Mouse (Mus musculus): ENCODE data around the gene Zwint. TPM values are rescaled to one million over a fixed set of nuclear protein-coding genes. Genes with fewer than 3 reads are reported as not detected.

Zwint gene
- total and polyA plus RNA-seq, 3 experiments: 41.2 to 53.2 (median 47.6) TPM

GRCm38 (mm10) chr10:72634125-72634524, 20.5 kb upstream of the Zwint start:
- no peak for DNase-seq
- WGBS: 12% methylated on average over 5 of the region's 5 CpGs

GRCm38 (mm10) chr10:72650867-72651266, 3.8 kb upstream of the Zwint start:
- Histone ChIP-seq H3K79me2 (replicated peaks; ENCODE audit: control insufficient read depth, insufficient read depth, low read length) (no peaks in the 10 kb centered on the region; the same call in 1 of the 2 replicates), H3K4me1 (ENCODE audit: control insufficient read depth, insufficient read depth, low read length) (peaks cover 5% of the 10 kb centered on the region), H3K4me3 (no peak overlapping the region), H3K9ac (ENCODE audit: low read depth, low read length) (no peak overlapping the region), H3K27me3 (ENCODE audit: control insufficient read depth, insufficient read depth, low read length) (no peaks in the 10 kb centered on the region), H3K27ac (no peak overlapping the region), H3K36me3 (ENCODE audit: control insufficient read depth, insufficient read depth, low read length) (no peaks in the 10 kb centered on the region)
- intact Hi-C loops (cut with DNase I): no loop called here
- DNase-seq: no peak
- 69% methylated on average over 6 of the region's 6 CpGs for WGBS
- no peak for TF ChIP-seq POLR2A (IDR thresholded peaks at IDR 0.05; ENCODE audit: insufficient read depth, low read depth, low read length)
- no peak for TF ChIP-seq CTCF (IDR thresholded peaks at IDR 0.05)
- no peak for TF ChIP-seq EP300 (IDR thresholded peaks at IDR 0.05; ENCODE audit: insufficient read depth, low read depth, low read length)

More at GRCm38 (mm10) chr10:72634125-72634524, 20.5 kb upstream of the Zwint start:
- Histone ChIP-seq H3K4me1 (ENCODE audit: control insufficient read depth, insufficient read depth, low read length) (no peaks in the 10 kb centered on the region), H3K4me3 (no peak overlapping the region), H3K79me2 (replicated peaks; ENCODE audit: control insufficient read depth, insufficient read depth, low read length) (no peaks in the 10 kb centered on the region), H3K9ac (ENCODE audit: low read depth, low read length) (no peak overlapping the region), H3K27ac (no peak overlapping the region), H3K36me3 (ENCODE audit: control insufficient read depth, insufficient read depth, low read length) (no peaks in the 10 kb centered on the region), H3K27me3 (ENCODE audit: control insufficient read depth, insufficient read depth, low read length) (no peaks in the 10 kb centered on the region)
- TF ChIP-seq EP300 (IDR thresholded peaks at IDR 0.05; ENCODE audit: insufficient read depth, low read depth, low read length) (no peak), POLR2A (IDR thresholded peaks at IDR 0.05; ENCODE audit: insufficient read depth, low read depth, low read length) (no peak), CTCF (IDR thresholded peaks at IDR 0.05) (no peak)
- intact Hi-C loops (cut with DNase I): no loop called here

GRCm38 (mm10) chr10:72653797-72654196, 848 bp upstream of the Zwint start:
- Histone ChIP-seq H3K4me3 (no peak overlapping the region), H3K79me2 (replicated peaks; ENCODE audit: control insufficient read depth, insufficient read depth, low read length) (peaks cover 2% of the 10 kb centered on the region), H3K27me3 (ENCODE audit: control insufficient read depth, insufficient read depth, low read length) (no peaks in the 10 kb centered on the region), H3K27ac (no peak overlapping the region; the same call in 1 of the 2 replicates), H3K36me3 (ENCODE audit: control insufficient read depth, insufficient read depth, low read length) (no peaks in the 10 kb centered on the region), H3K4me1 (ENCODE audit: control insufficient read depth, insufficient read depth, low read length) (peaks cover 7% of the 10 kb centered on the region), H3K9ac (ENCODE audit: low read depth, low read length) (no peak overlapping the region)
- no peak for DNase-seq
- intact Hi-C loops (cut with DNase I): no loop called here
- WGBS: 90% methylated on average over 2 of the region's 2 CpGs
- TF ChIP-seq EP300 (IDR thresholded peaks at IDR 0.05; ENCODE audit: insufficient read depth, low read depth, low read length): no peak
- TF ChIP-seq CTCF (IDR thresholded peaks at IDR 0.05): no peak
- TF ChIP-seq POLR2A (IDR thresholded peaks at IDR 0.05; ENCODE audit: insufficient read depth, low read depth, low read length): no peak

- TF ChIP-seq POLR2A (IDR thresholded peaks at IDR 0.05; ENCODE audit: insufficient read depth, low read depth, low read length) (no peak), CTCF (IDR thresholded peaks at IDR 0.05) (no peak), EP300 (IDR thresholded peaks at IDR 0.05; ENCODE audit: insufficient read depth, low read depth, low read length) (no peak)
- peak overlapping the region; percentile 85 for H3K4me3 ChIP-seq
- intact Hi-C loops (cut with DNase I): no loop called here
- no peaks in the 10 kb centered on the region for H3K36me3 ChIP-seq (ENCODE audit: control insufficient read depth, insufficient read depth, low read length)
- peaks cover 2% of the 10 kb centered on the region for H3K79me2 ChIP-seq (replicated peaks; ENCODE audit: control insufficient read depth, insufficient read depth, low read length)
- under 1% methylated on average over 15 of the region's 15 CpGs for WGBS
- peak overlapping the region; percentile 90 for H3K27ac ChIP-seq
- H3K4me1 ChIP-seq (ENCODE audit: control insufficient read depth, insufficient read depth, low read length): peaks cover 7% of the 10 kb centered on the region
- peak overlapping the region; percentile 89 for H3K9ac ChIP-seq (ENCODE audit: low read depth, low read length)
- no peak for DNase-seq
- no peaks in the 10 kb centered on the region for H3K27me3 ChIP-seq (ENCODE audit: control insufficient read depth, insufficient read depth, low read length)
Observed at GRCm38 (mm10) chr10:72655017-72655509, 418 bp downstream of the Zwint start.

GRCm38 (mm10) chr10:72659198-72659597, 4.6 kb downstream of the Zwint start:
- no peak overlapping the region for H3K4me3 ChIP-seq
- H3K36me3 ChIP-seq (ENCODE audit: control insufficient read depth, insufficient read depth, low read length): no peaks in the 10 kb centered on the region
- no peak overlapping the region for H3K9ac ChIP-seq (ENCODE audit: low read depth, low read length)
- no peak for DNase-seq
- 97% methylated on average over 5 of the region's 5 CpGs for WGBS
- TF ChIP-seq POLR2A (IDR thresholded peaks at IDR 0.05; ENCODE audit: insufficient read depth, low read depth, low read length): no peak
- no peak for TF ChIP-seq EP300 (IDR thresholded peaks at IDR 0.05; ENCODE audit: insufficient read depth, low read depth, low read length)
- TF ChIP-seq CTCF (IDR thresholded peaks at IDR 0.05): no peak
- H3K27me3 ChIP-seq (ENCODE audit: control insufficient read depth, insufficient read depth, low read length): no peaks in the 10 kb centered on the region
- peaks cover 6% of the 10 kb centered on the region for H3K4me1 ChIP-seq (ENCODE audit: control insufficient read depth, insufficient read depth, low read length)
- no peak overlapping the region for H3K27ac ChIP-seq
- H3K79me2 ChIP-seq (replicated peaks; ENCODE audit: control insufficient read depth, insufficient read depth, low read length): peaks cover 2% of the 10 kb centered on the region
- intact Hi-C loops (cut with DNase I): no loop called here

GRCm38 (mm10) chr10:72660350-72660749, 5.7 kb downstream of the Zwint start:
- Histone ChIP-seq H3K4me3 (no peak overlapping the region), H3K36me3 (ENCODE audit: control insufficient read depth, insufficient read depth, low read length) (no peaks in the 10 kb centered on the region), H3K27ac (no peak overlapping the region), H3K79me2 (replicated peaks; ENCODE audit: control insufficient read depth, insufficient read depth, low read length) (peaks cover 2% of the 10 kb centered on the region; the same call in 1 of the 2 replicates), H3K27me3 (ENCODE audit: control insufficient read depth, insufficient read depth, low read length) (no peaks in the 10 kb centered on the region), H3K9ac (ENCODE audit: low read depth, low read length) (no peak overlapping the region), H3K4me1 (ENCODE audit: control insufficient read depth, insufficient read depth, low read length) (peaks cover 6% of the 10 kb centered on the region)
- DNase-seq: no peak
- 86% methylated on average over 1 of the region's 1 CpGs for WGBS
- intact Hi-C loops (cut with DNase I): no loop called here
- TF ChIP-seq CTCF (IDR thresholded peaks at IDR 0.05): no peak
- TF ChIP-seq POLR2A (IDR thresholded peaks at IDR 0.05; ENCODE audit: insufficient read depth, low read depth, low read length): no peak
- no peak for TF ChIP-seq EP300 (IDR thresholded peaks at IDR 0.05; ENCODE audit: insufficient read depth, low read depth, low read length)

Measured in heart, adult 2 months (tissue).